Mouse (Mus musculus) lung, postnatal 0 days (tissue): ENCODE data around the gene Il21r.

Source experiments
- CTCF ChIP-seq: IDR thresholded peaks from 2 replicates; pipeline ENCODE4 v1.5.1; 2016; ENCODE audit warnings: antibody characterized with exemption, mild to moderate bottlenecking
- EP300 ChIP-seq: IDR thresholded peaks from 2 replicates; pipeline ENCODE4 v1.6.1; 2016; ENCODE audit warnings: antibody characterized with exemption, mild to moderate bottlenecking, control low read depth

DNA sequence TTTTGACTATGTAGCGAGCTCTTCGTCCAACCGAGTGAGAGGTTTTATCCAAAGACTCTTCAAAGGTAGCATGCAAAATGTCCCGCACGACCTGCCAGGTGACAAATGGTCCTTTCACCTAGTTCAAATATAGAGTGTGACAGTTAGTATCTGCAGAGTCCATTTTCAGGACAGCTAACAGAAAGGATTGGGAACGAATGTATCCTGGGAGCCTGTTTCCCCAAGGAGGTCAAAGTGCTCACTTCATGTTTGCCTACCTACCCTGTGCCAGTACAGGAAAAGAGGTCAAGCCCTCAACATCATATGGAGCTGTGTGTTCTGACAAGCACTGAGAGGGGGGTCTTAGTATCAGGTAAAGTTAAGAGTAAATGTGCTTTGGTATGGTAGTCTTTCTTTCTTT lies 54.3 kb downstream of the Il21r start:
- TF ChIP-seq CTCF, result no peak
- TF ChIP-seq EP300, result no peak
